Mouse (Mus musculus) CH12.LX (cell line): ENCODE data around the gene Mcam. TPM values are rescaled to one million over a fixed set of nuclear protein-coding genes. Genes with fewer than 3 reads are reported as not detected.

Source experiments
- DNase-seq: peaks from one replicate; pipeline ENCODE4 v3.0.0-alpha.2; 2013; ENCODE audit errors: extremely low read depth
- H3K27ac ChIP-seq: 2 replicates; pipeline ENCODE4 v1.5.1; 2012; ENCODE audit warnings: low read depth, mild to moderate bottlenecking, control low read depth, moderate library complexity; ENCODE audit not compliant: insufficient read depth
- H3K27me3 ChIP-seq: replicated peaks from 2 replicates; pipeline ENCODE3; 2012; ENCODE audit warnings: inconsistent platforms
- H3K36me3 ChIP-seq, 2 experiments: replicated peaks in 1 of 2; 2 replicates each; pipeline versions ENCODE3 to v1.6.1; 2012; ENCODE audit warnings: inconsistent platforms in 1 of 2, low read length in 1 of 2, mild to moderate bottlenecking in 1 of 2, mixed read lengths in 1 of 2, moderate library complexity in 1 of 2; ENCODE audit not compliant: control insufficient read depth in 1 of 2, insufficient read depth in 1 of 2
- H3K4me1 ChIP-seq, 2 experiments: 2 replicates each; pipeline ENCODE4 v1.6.1; 2012; ENCODE audit warnings: inconsistent platforms in 1 of 2, moderate library complexity in 1 of 2; ENCODE audit not compliant: insufficient read depth in 2 of 2, control insufficient read depth in 1 of 2
- H3K4me2 ChIP-seq: 2 replicates; pipeline ENCODE4 v1.6.1; 2012; ENCODE audit warnings: low read depth, mild to moderate bottlenecking, control low read depth; ENCODE audit not compliant: poor library complexity, insufficient read depth, severe bottlenecking
- H3K4me3 ChIP-seq, 3 experiments: fragments of 150-350 bp in 1 of 3; sonication (generic) in 1 of 3; replicated peaks in 1 of 3; 2 replicates each; pipeline versions ENCODE3 to v1.5.1; 2011 to 2012; ENCODE audit warnings: low read depth in 2 of 3, low read length in 2 of 3, mild to moderate bottlenecking in 2 of 3, moderate library complexity in 2 of 3, control low read depth in 1 of 3, improper control_type of control experiment in 1 of 3, inconsistent platforms in 1 of 3, mixed read lengths in 1 of 3; ENCODE audit not compliant: poor library complexity in 1 of 3
- H3K79me2 ChIP-seq: replicated peaks from 2 replicates; pipeline ENCODE4 v1.6.1; 2012; ENCODE audit warnings: mild to moderate bottlenecking, moderate library complexity; ENCODE audit not compliant: control insufficient read depth, poor library complexity, insufficient read depth, severe bottlenecking; ENCODE audit errors: extremely low read depth
- H3K9ac ChIP-seq: 2 replicates; pipeline ENCODE4 v1.6.1; 2012; ENCODE audit warnings: low read depth, mild to moderate bottlenecking, control low read depth, moderate library complexity; ENCODE audit not compliant: insufficient read depth
- H3K9me3 ChIP-seq: replicated peaks from 2 replicates; pipeline ENCODE3; 2012; ENCODE audit warnings: low read length, inconsistent platforms, mixed read lengths
- BHLHE40 ChIP-seq: IDR thresholded peaks from 2 replicates; pipeline ENCODE4 v1.6.1; 2011; ENCODE audit warnings: mild to moderate bottlenecking, low read depth, low read length, improper control_type of control experiment
- CHD2 ChIP-seq: IDR thresholded peaks from 2 replicates; pipeline ENCODE4 v1.6.1; 2011; ENCODE audit warnings: low read length, improper control_type of control experiment
- CTCF ChIP-seq, 2 experiments: IDR thresholded peaks in 1 of 2; conservative IDR thresholded peaks in 1 of 2; 2 replicates each; pipeline ENCODE4 v1.5.1; 2011 to 2012; ENCODE audit warnings: low read depth in 2 of 2, low read length in 2 of 2, improper control_type of control experiment in 1 of 2, inconsistent platforms in 1 of 2, mild to moderate bottlenecking in 1 of 2, moderate library complexity in 1 of 2
- JUND ChIP-seq: conservative IDR thresholded peaks from 2 replicates; pipeline ENCODE4 v1.6.1; 2011; ENCODE audit warnings: low read depth, low read length, improper control_type of control experiment
- MAFK ChIP-seq: IDR thresholded peaks from 2 replicates; pipeline ENCODE4 v1.6.1; 2011; ENCODE audit warnings: low read length, improper control_type of control experiment; ENCODE audit not compliant: insufficient replicate concordance
- MAX ChIP-seq: IDR thresholded peaks from 2 replicates; pipeline ENCODE4 v1.6.1; 2011; ENCODE audit warnings: low read length, improper control_type of control experiment
- MXI1 ChIP-seq: IDR thresholded peaks from 2 replicates; pipeline ENCODE4 v1.6.1; 2011; ENCODE audit warnings: mild to moderate bottlenecking, low read depth, low read length, improper control_type of control experiment
- MYC ChIP-seq: IDR thresholded peaks from 2 replicates; pipeline ENCODE4 v1.6.1; 2011; ENCODE audit warnings: low read depth, mild to moderate bottlenecking, improper control_type of control experiment, low read length
- NRF1 ChIP-seq: IDR thresholded peaks from 2 replicates; pipeline ENCODE4 v1.6.1; 2014; ENCODE audit warnings: low read depth, mild to moderate bottlenecking, inconsistent platforms, low read length, improper control_type of control experiment, moderate library complexity
- PAX5 ChIP-seq: IDR thresholded peaks from 2 replicates; pipeline ENCODE4 v1.6.1; 2012; ENCODE audit warnings: low read length, inconsistent platforms, mixed read lengths
- RAD21 ChIP-seq: IDR thresholded peaks from 2 replicates; pipeline ENCODE4 v1.6.1; 2011; ENCODE audit warnings: low read depth, mild to moderate bottlenecking, low read length, improper control_type of control experiment, moderate library complexity
- SMC3 ChIP-seq: IDR thresholded peaks from 2 replicates; pipeline ENCODE4 v1.6.1; 2011; ENCODE audit warnings: low read depth, low read length, improper control_type of control experiment
- USF2 ChIP-seq: conservative IDR thresholded peaks from 2 replicates; pipeline ENCODE4 v1.6.1; 2011; ENCODE audit warnings: low read depth, low read length, improper control_type of control experiment
- ZMIZ1 ChIP-seq: IDR thresholded peaks from 2 replicates; pipeline ENCODE4 v1.6.1; 2012; ENCODE audit warnings: low read depth, mild to moderate bottlenecking, inconsistent platforms, low read length, improper control_type of control experiment
- dilution Hi-C: fragments of 300-500 bp; cut with MboI; formaldehyde crosslinking; loops from 2 replicates; pipeline ENCODE4 v1.14.3; 2020; ENCODE audit warnings: low sequenced_read_pairs; ENCODE audit not compliant: extremely low pct_unique_long_range_greater_than_20kb, extremely low pct_ligation_motif_present
- in situ Hi-C: fragments of 300-500 bp; cut with MboI; formaldehyde crosslinking; loops from 3 replicates; pipeline ENCODE4 v1.14.3; 2019; ENCODE audit warnings: low sequenced_read_pairs, low pct_ligation_motif_present, low pct_unique_long_range_greater_than_20kb, mixed read lengths
- polyA plus RNA-seq: library from polyadenylated mRNA; unstranded; fragments of >175 nt; gene quantifications from 2 replicates; pipeline ENCODE4 v1.2.1, GENCODE M21; 2012; ENCODE audit warnings: low read depth; ENCODE audit not compliant: insufficient read length
- total RNA-seq, 2 experiments: library from RNA; depleted of rRNA; stranded (reverse); fragments of 300-350 nt in 1 of 2; fragments of >200 nt in 1 of 2; gene quantifications; 2 replicates each; pipeline ENCODE4 v1.2.3; 2012 to 2014

Mcam gene
- total and polyA plus RNA-seq, 3 experiments: 0.40 to 0.98 (median 0.56) TPM

DNA sequence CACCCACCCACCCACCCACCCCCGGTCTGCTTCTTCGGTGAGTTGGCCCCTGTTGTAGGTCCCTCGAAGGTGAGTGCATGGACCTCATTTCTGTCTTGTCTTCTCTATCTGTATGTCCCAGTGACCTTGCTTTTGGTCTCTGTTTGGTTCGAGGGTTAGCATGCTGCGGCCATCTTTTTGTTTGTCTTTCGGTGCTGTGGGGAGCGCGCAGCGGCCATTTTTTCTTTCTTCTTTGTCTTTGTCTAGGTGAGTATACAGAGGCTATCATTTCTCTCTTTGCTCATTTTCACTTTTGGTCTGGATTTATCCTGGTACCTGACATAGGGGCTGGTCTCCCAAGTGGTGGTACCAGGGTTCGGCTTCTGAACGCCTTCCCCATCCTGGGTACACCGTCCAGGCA is 44.5 kb downstream of the Mcam start:
- in situ Hi-C loops: no loop called here
- peaks cover 14% of the 10 kb centered on the region for H3K79me2 ChIP-seq
- dilution Hi-C loops: no loop called here
- H3K9ac ChIP-seq: no peak overlapping the region
- H3K4me1 ChIP-seq: peaks cover 13 to 64% of the 10 kb centered on the region in 2 experiments
- no peak overlapping the region for H3K27ac ChIP-seq
- no peaks in the 10 kb centered on the region for H3K9me3 ChIP-seq
- DNase-seq: no peak
- H3K4me2 ChIP-seq: no peak overlapping the region
- peaks cover 0 to 28% of the 10 kb centered on the region in 2 experiments for H3K36me3 ChIP-seq
- TF ChIP-seq MXI1 (no peak), CHD2 (no peak), USF2 (no peak), MYC (no peak)
- H3K27me3 ChIP-seq: no peaks in the 10 kb centered on the region
- no peak overlapping the region for H3K4me3 ChIP-seq

DNA sequence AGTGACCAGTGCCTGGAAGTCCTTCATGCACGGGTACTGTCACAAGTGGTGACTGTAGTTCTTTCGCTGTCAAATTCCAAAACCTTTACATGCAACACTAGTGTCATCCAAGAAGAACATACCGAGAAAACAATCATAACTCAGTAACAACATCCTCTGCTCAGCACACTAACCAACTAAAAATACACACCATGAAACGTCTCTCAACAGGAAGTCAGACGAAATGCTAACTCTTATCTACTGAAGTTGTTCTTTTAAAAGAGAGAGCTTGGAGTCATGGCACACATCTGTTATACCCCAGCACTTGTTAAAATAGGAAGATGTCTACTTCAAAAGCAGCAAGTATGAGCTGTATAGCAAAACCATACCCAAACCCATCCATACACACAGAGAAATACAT is 47.3 kb downstream of the Mcam start:
- peaks cover 10% of the 10 kb centered on the region for H3K79me2 ChIP-seq
- in situ Hi-C loops (loop anchor here (10.0 kb wide), 1 partner anchor 53 kb away; the partner anchor contains the start of gene Cbl), dilution Hi-C loops (no loop called here)
- TF ChIP-seq ZMIZ1 (no peak), PAX5 (no peak), MAX (no peak), JUND (no peak), MAFK (no peak), BHLHE40 (no peak)
- H3K27me3 ChIP-seq: no peaks in the 10 kb centered on the region
- peaks cover 5 to 43% of the 10 kb centered on the region in 2 experiments; a peak in 3 of 4 replicates for H3K4me1 ChIP-seq
- H3K4me3 ChIP-seq: no peak overlapping the region
- DNase-seq: no peak
- no peak overlapping the region for H3K9ac ChIP-seq
- no peaks in the 10 kb centered on the region for H3K9me3 ChIP-seq
- H3K27ac ChIP-seq: no peak overlapping the region
- H3K36me3 ChIP-seq: peaks cover 4 to 37% of the 10 kb centered on the region in 2 experiments
- H3K4me2 ChIP-seq: no peak overlapping the region

DNA sequence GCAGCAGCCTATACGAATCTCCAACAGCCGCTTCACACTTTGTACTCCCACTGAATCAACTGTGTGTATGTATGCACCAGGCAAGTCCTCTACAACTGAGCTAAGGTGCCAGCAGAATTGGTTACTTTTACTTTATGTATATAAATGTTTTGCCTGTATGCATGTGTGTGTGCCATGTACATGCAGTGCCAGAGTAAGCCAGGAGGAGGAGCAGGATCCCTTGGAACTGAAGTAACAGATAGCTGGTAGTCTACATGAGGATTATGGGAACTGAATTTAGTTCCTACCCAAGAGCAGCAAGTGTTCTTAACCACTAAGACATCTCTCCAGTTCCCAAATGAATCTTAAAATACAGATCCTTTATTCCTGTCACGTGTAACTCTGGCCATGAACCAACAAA is 48.0 kb downstream of the Mcam start:
- in situ Hi-C loops (loop anchor here (10.0 kb wide), 1 partner anchor 53 kb away; the partner anchor contains the start of gene Cbl), dilution Hi-C loops (no loop called here)
- TF ChIP-seq SMC3: peak; percentile 72
- TF ChIP-seq CTCF (conservative IDR thresholded peaks at IDR 0.05 in 1 of 2, IDR thresholded peaks at IDR 0.05 in 1 of 2; ENCODE audit: low read depth in 2 of 2, low read length in 2 of 2): peak; percentile 32 to 78; a peak in 2 of 4 replicates
- peak; percentile 68 for TF ChIP-seq RAD21
- TF ChIP-seq BHLHE40: no peak
- TF ChIP-seq JUND: no peak
- no peak for TF ChIP-seq NRF1
- H3K9ac ChIP-seq: no peak overlapping the region
- H3K79me2 ChIP-seq: peaks cover 8% of the 10 kb centered on the region
- H3K4me2 ChIP-seq: no peak overlapping the region
- no peak overlapping the region for H3K4me3 ChIP-seq
- DNase-seq: peak; percentile 50
- peaks cover 2 to 36% of the 10 kb centered on the region in 2 experiments; a peak in 2 of 4 replicates for H3K4me1 ChIP-seq
- H3K27me3 ChIP-seq: no peaks in the 10 kb centered on the region
- no peaks in the 10 kb centered on the region for H3K9me3 ChIP-seq
- H3K27ac ChIP-seq: no peak overlapping the region
- H3K36me3 ChIP-seq: peaks cover 4 to 45% of the 10 kb centered on the region in 2 experiments
